Mouse (Mus musculus) MEL (cell line): ENCODE results near the gene Lipc. TPM values are rescaled to one million over a fixed set of nuclear protein-coding genes. Genes with fewer than 3 reads are reported as not detected.

Source experiments
- DNase-seq: peaks from one replicate; pipeline ENCODE4 v3.0.0; 2011; ENCODE audit warnings: low read depth, low spot score
- H3K27ac ChIP-seq: 2 replicates; pipeline ENCODE4 v1.5.1; 2012; ENCODE audit warnings: low read depth, mild to moderate bottlenecking, control low read depth, low read length, moderate library complexity; ENCODE audit not compliant: control insufficient read depth
- H3K27me3 ChIP-seq, 2 experiments: fragments of 150-350 bp in 1 of 2; sonication (generic) in 1 of 2; 2 replicates each; pipeline ENCODE4 v1.6.1; 2012; ENCODE audit warnings: low read length in 2 of 2, mild to moderate bottlenecking in 2 of 2, improper control_type of control experiment in 1 of 2, moderate library complexity in 1 of 2; ENCODE audit not compliant: insufficient read depth in 2 of 2, control insufficient read depth in 1 of 2
- H3K36me3 ChIP-seq, 2 experiments: 2 replicates each; pipeline ENCODE4 v1.6.1; 2012 to 2014; ENCODE audit warnings: low read length in 2 of 2, improper control_type of control experiment in 1 of 2, inconsistent platforms in 1 of 2, mild to moderate bottlenecking in 1 of 2; ENCODE audit not compliant: insufficient read depth in 2 of 2, control insufficient read depth in 1 of 2
- H3K4me1 ChIP-seq, 2 experiments: fragments of 150-350 bp in 1 of 2; sonication (generic) in 1 of 2; 2 replicates each; pipeline ENCODE4 v1.6.1; 2012; ENCODE audit warnings: low read length in 2 of 2, improper control_type of control experiment in 1 of 2, mild to moderate bottlenecking in 1 of 2; ENCODE audit not compliant: insufficient read depth in 2 of 2, control insufficient read depth in 1 of 2
- H3K4me3 ChIP-seq, 2 experiments: fragments of 150-350 bp in 1 of 2; sonication (generic) in 1 of 2; 2 replicates each; pipeline ENCODE4 v1.5.1; 2012; ENCODE audit warnings: low read depth in 2 of 2, low read length in 2 of 2, mild to moderate bottlenecking in 2 of 2, moderate library complexity in 2 of 2, control low read depth in 1 of 2, improper control_type of control experiment in 1 of 2; ENCODE audit not compliant: control insufficient read depth in 1 of 2, insufficient read depth in 1 of 2
- H3K79me2 ChIP-seq: 2 replicates; pipeline ENCODE4 v1.6.1; 2012; ENCODE audit warnings: mild to moderate bottlenecking, low read length, moderate library complexity; ENCODE audit not compliant: control insufficient read depth, poor library complexity, insufficient read depth
- H3K9ac ChIP-seq: 2 replicates; pipeline ENCODE4 v1.6.1; 2012; ENCODE audit warnings: low read depth, mild to moderate bottlenecking, control low read depth, low read length, moderate library complexity; ENCODE audit not compliant: control insufficient read depth, poor library complexity, severe bottlenecking
- H3K9me3 ChIP-seq: fragments of 150-350 bp; sonication (generic); replicated peaks from 2 replicates; pipeline ENCODE4 v1.6.1; 2012; ENCODE audit warnings: mild to moderate bottlenecking, low read length, improper control_type of control experiment, moderate library complexity; ENCODE audit not compliant: insufficient read depth
- BHLHE40 ChIP-seq: IDR thresholded peaks from 2 replicates; pipeline ENCODE4 v1.6.1; 2012; ENCODE audit warnings: low read depth, mild to moderate bottlenecking, inconsistent platforms, low read length, improper control_type of control experiment, borderline replicate concordance
- CHD1 ChIP-seq: IDR thresholded peaks from 2 replicates; pipeline ENCODE4 v1.6.1; 2012; ENCODE audit warnings: low read depth, mild to moderate bottlenecking, inconsistent platforms, low read length, improper control_type of control experiment
- CHD2 ChIP-seq: IDR thresholded peaks from 2 replicates; pipeline ENCODE4 v1.6.1; 2011; ENCODE audit warnings: low read length, improper control_type of control experiment
- ELF1 ChIP-seq: IDR thresholded peaks from 2 replicates; pipeline ENCODE4 v1.6.1; 2014; ENCODE audit warnings: low read depth, mild to moderate bottlenecking, inconsistent platforms, low read length, improper control_type of control experiment, moderate library complexity
- EP300 ChIP-seq, 2 experiments: IDR thresholded peaks; 2 replicates each; pipeline ENCODE4 v1.6.1; 2011; ENCODE audit warnings: improper control_type of control experiment in 2 of 2, low read length in 2 of 2, low read depth in 1 of 2, mild to moderate bottlenecking in 1 of 2
- ETS1 ChIP-seq: IDR thresholded peaks from 2 replicates; pipeline ENCODE4 v1.6.1; 2012; ENCODE audit warnings: low read depth, mild to moderate bottlenecking, inconsistent platforms, low read length, improper control_type of control experiment, moderate library complexity
- GATA1 ChIP-seq: IDR thresholded peaks from 2 replicates; pipeline ENCODE4 v1.6.1; 2011; ENCODE audit warnings: low read depth, low read length, improper control_type of control experiment
- HCFC1 ChIP-seq: IDR thresholded peaks from 2 replicates; pipeline ENCODE4 v1.6.1; 2012; ENCODE audit warnings: low read depth, mild to moderate bottlenecking, inconsistent platforms, low read length, improper control_type of control experiment, moderate library complexity
- JUND ChIP-seq: IDR thresholded peaks from 2 replicates; pipeline ENCODE4 v1.6.1; 2011; ENCODE audit warnings: low read depth, mild to moderate bottlenecking, improper control_type of control experiment, low read length
- KAT2A ChIP-seq: conservative IDR thresholded peaks from 2 replicates; pipeline ENCODE4 v1.6.1; 2012; ENCODE audit warnings: low read depth, low read length, improper control_type of control experiment, inconsistent platforms
- MAX ChIP-seq: IDR thresholded peaks from 2 replicates; pipeline ENCODE4 v1.6.1; 2011; ENCODE audit warnings: low read length, improper control_type of control experiment
- MAZ ChIP-seq: IDR thresholded peaks from 2 replicates; pipeline ENCODE4 v1.6.1; 2012; ENCODE audit warnings: low read depth, mild to moderate bottlenecking, inconsistent platforms, low read length, improper control_type of control experiment
- POLR2A ChIP-seq, 2 experiments: IDR thresholded peaks; 2 replicates each; pipeline ENCODE4 v1.6.1; 2011 to 2012; ENCODE audit warnings: low read length in 2 of 2, mild to moderate bottlenecking in 2 of 2, control low read depth in 1 of 2, improper control_type of control experiment in 1 of 2, low read depth in 1 of 2, moderate library complexity in 1 of 2; ENCODE audit not compliant: control insufficient read depth in 1 of 2, insufficient read depth in 1 of 2, poor library complexity in 1 of 2
- POLR2AphosphoS2 ChIP-seq: IDR thresholded peaks from 2 replicates; pipeline ENCODE4 v1.6.1; 2011; ENCODE audit warnings: low read length, improper control_type of control experiment
- RAD21 ChIP-seq: IDR thresholded peaks from 2 replicates; pipeline ENCODE4 v1.6.1; 2011; ENCODE audit warnings: mild to moderate bottlenecking, low read depth, low read length, improper control_type of control experiment
- SIN3A ChIP-seq: IDR thresholded peaks from 2 replicates; pipeline ENCODE4 v1.6.1; 2012; ENCODE audit warnings: low read length, improper control_type of control experiment, inconsistent platforms
- SMC3 ChIP-seq: IDR thresholded peaks from 2 replicates; pipeline ENCODE4 v1.6.1; 2011; ENCODE audit warnings: low read depth, low read length, improper control_type of control experiment
- TCF12 ChIP-seq: IDR thresholded peaks from 2 replicates; pipeline ENCODE4 v1.6.1; 2014; ENCODE audit warnings: low read depth, mild to moderate bottlenecking, inconsistent platforms, low read length, improper control_type of control experiment, moderate library complexity
- USF1 ChIP-seq: IDR thresholded peaks from 2 replicates; pipeline ENCODE4 v1.6.1; 2014; ENCODE audit warnings: low read depth, mild to moderate bottlenecking, inconsistent platforms, low read length, improper control_type of control experiment, moderate library complexity
- ZC3H11A ChIP-seq: IDR thresholded peaks from 2 replicates; pipeline ENCODE4 v1.6.1; 2012; ENCODE audit warnings: low read depth, mild to moderate bottlenecking, inconsistent platforms, low read length, improper control_type of control experiment
- ZMIZ1 ChIP-seq: IDR thresholded peaks from 2 replicates; pipeline ENCODE4 v1.6.1; 2012; ENCODE audit warnings: low read depth, mild to moderate bottlenecking, inconsistent platforms, low read length, improper control_type of control experiment, moderate library complexity
- ZNF384 ChIP-seq: IDR thresholded peaks from 2 replicates; pipeline ENCODE4 v1.6.1; 2012; ENCODE audit warnings: low read depth, mild to moderate bottlenecking, inconsistent platforms, low read length, improper control_type of control experiment
- polyA plus RNA-seq, 2 experiments: library from polyadenylated mRNA; stranded (reverse) in 1 of 2; unstranded in 1 of 2; fragments of >175 nt in 1 of 2; fragments of >200 nt in 1 of 2; gene quantifications; 2 replicates each; pipeline versions ENCODE4 v1.2.1 to v1.2.4; 2012; ENCODE audit warnings: low replicate concordance in 2 of 2, low read depth in 1 of 2; ENCODE audit not compliant: insufficient read length in 2 of 2, insufficient read depth in 1 of 2, missing spikeins in 1 of 2
- total RNA-seq: library from RNA; depleted of rRNA; stranded (reverse); fragments of 300-350 nt; gene quantifications from 2 replicates; pipeline ENCODE4 v1.2.3, GENCODE M21; 2012

Lipc gene
- total and polyA plus RNA-seq, 3 experiments: 0.07 TPM; not detected in 2

- no peaks in the 10 kb centered on the region for H3K79me2 ChIP-seq
- TF ChIP-seq SIN3A: no peak
- TF ChIP-seq TCF12: no peak
- no peak for TF ChIP-seq MAX
- no peak for TF ChIP-seq EP300 (IDR thresholded peaks at IDR 0.05; ENCODE audit: low read depth in 1 of 2, low read length in 2 of 2)
- no peak for TF ChIP-seq RAD21
- TF ChIP-seq BHLHE40: no peak
- no peak for TF ChIP-seq GATA1
- TF ChIP-seq KAT2A: no peak
- no peak for TF ChIP-seq USF1
- TF ChIP-seq HCFC1: no peak
- no peak for TF ChIP-seq MAZ
- no peak for TF ChIP-seq ELF1
- no peak for TF ChIP-seq ZNF384
- no peak for TF ChIP-seq CHD2
- no peak for TF ChIP-seq JUND
- no peak for TF ChIP-seq SMC3
- H3K4me3 ChIP-seq: no peak overlapping the region
- H3K27ac ChIP-seq: no peak overlapping the region
- no peaks in the 10 kb centered on the region for H3K36me3 ChIP-seq
- H3K4me1 ChIP-seq: no peaks in the 10 kb centered on the region
- H3K27me3 ChIP-seq: peaks cover 0 to 9% of the 10 kb centered on the region in 2 experiments; a peak in 3 of 4 replicates
- H3K9ac ChIP-seq: no peak overlapping the region
- DNase-seq: no peak
- H3K9me3 ChIP-seq: no peaks in the 10 kb centered on the region
Observed at GRCm38 (mm10) chr9:70998719-70999118, 46.7 kb upstream of the Lipc start.

GRCm38 (mm10) chr9:70993326-70993725 is 41.3 kb upstream of the Lipc start:
- Histone ChIP-seq H3K9ac (no peak overlapping the region), H3K9me3 (no peaks in the 10 kb centered on the region), H3K79me2 (no peaks in the 10 kb centered on the region), H3K4me3 (no peak overlapping the region), H3K27me3 (peaks cover 2 to 10% of the 10 kb centered on the region in 2 experiments; a peak in 3 of 4 replicates), H3K4me1 (no peaks in the 10 kb centered on the region), H3K27ac (no peak overlapping the region), H3K36me3 (no peaks in the 10 kb centered on the region)
- no peak for TF ChIP-seq POLR2AphosphoS2
- no peak for TF ChIP-seq ETS1
- TF ChIP-seq RAD21: no peak
- no peak for TF ChIP-seq POLR2A (IDR thresholded peaks at IDR 0.05; ENCODE audit: control insufficient read depth in 1 of 2, insufficient read depth in 1 of 2, low read depth in 1 of 2, low read length in 2 of 2, poor library complexity in 1 of 2)
- no peak for TF ChIP-seq USF1
- TF ChIP-seq HCFC1: no peak
- no peak for TF ChIP-seq ELF1
- no peak for TF ChIP-seq CHD1
- TF ChIP-seq JUND: no peak
- no peak for TF ChIP-seq ZMIZ1
- no peak for TF ChIP-seq ZC3H11A
- DNase-seq: no peak
